Mouse (Mus musculus) lung, embryonic 16.5 days (tissue): ENCODE data around the gene Mgst3. TPM values are rescaled to one million over a fixed set of nuclear protein-coding genes. Genes with fewer than 3 reads are reported as not detected.
A peak's percentile ranks its signal among the peaks of the same experiment; 100 is the strongest.

Experiments used
- ATAC-seq: fragments of 200-750 bp; cut with Nextera tagmentation; 2 replicates; pipeline ENCODE4 v1.8.0; 2017; ENCODE audit warnings: low read depth, mild to moderate bottlenecking, moderate library complexity
- H3K27ac ChIP-seq: fragments of 300-500 bp; sonication (generic); 2 replicates; pipeline ENCODE4 v1.5.1; 2014; ENCODE audit warnings: mild to moderate bottlenecking, control low read depth, low read length
- H3K27me3 ChIP-seq: fragments of 300-500 bp; sonication (generic); 2 replicates; pipeline ENCODE4 v1.6.1; 2014; ENCODE audit warnings: low read depth, low read length, mixed read lengths; ENCODE audit not compliant: control insufficient read depth, insufficient read depth
- H3K36me3 ChIP-seq: fragments of 300-500 bp; sonication (generic); 2 replicates; pipeline ENCODE4 v1.6.1; 2014; ENCODE audit warnings: low read length; ENCODE audit not compliant: control insufficient read depth, insufficient read depth
- H3K4me1 ChIP-seq: fragments of 300-500 bp; sonication (generic); replicated peaks from 2 replicates; pipeline ENCODE4 v1.6.1; 2014; ENCODE audit warnings: low read length, mixed read lengths; ENCODE audit not compliant: control insufficient read depth, insufficient read depth
- H3K4me2 ChIP-seq: fragments of 300-500 bp; sonication (generic); 2 replicates; pipeline ENCODE4 v1.6.1; 2014; ENCODE audit warnings: low read depth, low read length, control low read depth
- H3K4me3 ChIP-seq: fragments of 300-500 bp; sonication (generic); 2 replicates; pipeline ENCODE4 v1.5.1; 2014; ENCODE audit warnings: mild to moderate bottlenecking, low read length, control low read depth
- H3K9ac ChIP-seq: fragments of 300-500 bp; sonication (generic); 2 replicates; pipeline ENCODE4 v1.6.1; 2014; ENCODE audit warnings: low read length, control low read depth
- H3K9me3 ChIP-seq: fragments of 300-500 bp; sonication (generic); 2 replicates; pipeline ENCODE4 v1.6.1; 2016; ENCODE audit warnings: low read length; ENCODE audit not compliant: control insufficient read depth
- whole genome bisulfite sequencing: fragments of 180-500 bp; shearing (Covaris S2); extraction: QIAGEN DNeasy Blood & Tissue Kit; methylation state at CpG from one replicate; pipeline ENCODE4 v1.1.7; 2014; 5-methylcytosine and 5-hydroxymethylcytosine counted together
- microRNA-seq: library from miRNA; unstranded; fragments of <30 nt; microRNA quantifications from one replicate; pipeline ENCODE4, GENCODE M21; 2016
- polyA plus RNA-seq: library from polyadenylated mRNA; unstranded; fragments of >200 nt; fragmentation: Nextera tagmentation; extraction: Ambion mirVana; gene quantifications from 2 replicates; pipeline ENCODE4 v1.2.1, GENCODE M21; 2015

The Mgst3 gene
- polyA plus RNA-seq, 1 experiment from 2014 or later, result 50.8 TPM

DNA sequence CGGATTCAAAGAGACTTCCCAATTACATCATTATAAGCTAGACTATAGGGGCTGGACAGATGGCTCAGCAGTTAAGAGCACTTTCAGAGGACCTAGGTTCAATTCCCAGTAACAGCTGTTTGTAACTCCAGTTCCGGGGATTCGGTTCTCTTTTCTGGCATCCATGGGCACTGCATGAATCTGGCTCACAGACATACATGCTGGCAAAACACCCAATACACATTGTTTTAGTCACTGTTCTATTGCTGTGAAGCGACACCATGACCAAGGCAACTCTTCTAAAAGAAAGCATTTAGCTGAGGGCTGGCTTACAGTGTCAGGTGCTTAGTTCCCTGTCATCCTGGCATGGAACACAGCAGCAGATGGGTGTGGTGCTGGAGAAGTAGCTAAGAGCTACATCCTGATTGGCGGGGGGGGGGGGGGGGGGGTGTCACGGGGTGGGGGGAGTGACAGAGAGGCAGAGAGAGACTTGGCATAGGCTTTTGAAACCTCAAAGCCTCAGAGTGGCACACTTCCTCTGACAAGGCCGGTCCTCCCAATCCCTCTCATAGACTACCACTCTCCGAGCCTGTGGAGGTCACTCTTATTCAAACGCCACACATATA is 54.4 kb downstream of the Mgst3 start:
- Histone ChIP-seq H3K27me3 (no peaks in the 10 kb centered on the region), H3K36me3 (no peaks in the 10 kb centered on the region), H3K27ac (no peak overlapping the region), H3K4me3 (no peak overlapping the region), H3K4me1 (no peaks in the 10 kb centered on the region), H3K4me2 (no peak overlapping the region), H3K9ac (no peak overlapping the region), H3K9me3 (no peaks in the 10 kb centered on the region)
- ATAC-seq, result no peak
- 76% methylated on average over 7 of the region's 9 CpGs for WGBS

DNA sequence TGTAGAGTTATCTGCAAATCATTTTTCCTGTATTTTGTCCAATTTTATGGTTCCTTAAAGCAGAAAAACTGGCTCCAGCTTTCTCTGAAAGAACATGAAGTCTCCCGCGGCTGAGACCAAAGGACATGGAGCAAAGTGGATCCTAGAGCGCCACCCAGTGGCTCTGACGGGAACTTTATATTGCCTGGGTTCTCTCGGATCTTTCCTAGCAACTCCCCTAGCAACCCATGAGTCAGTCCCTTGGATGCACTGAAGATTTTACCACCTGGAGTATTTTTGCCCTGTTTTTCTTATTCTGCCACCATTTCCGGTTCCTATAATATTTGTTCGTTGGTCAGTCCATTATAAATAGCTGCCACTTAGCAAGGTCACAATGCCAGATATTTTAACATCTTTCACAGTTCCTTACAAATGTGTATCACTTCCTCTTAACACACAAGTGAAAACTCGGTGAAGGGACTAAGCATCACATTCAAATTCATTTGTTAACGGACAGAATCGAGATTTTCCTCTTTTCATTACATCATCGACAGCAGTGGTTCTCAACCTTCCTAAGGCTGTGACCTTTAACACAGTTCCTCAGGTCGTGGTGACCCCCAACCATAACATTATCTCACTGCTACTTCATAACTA is 56.1 kb downstream of the Mgst3 start:
- peak; percentile 65; the same call in 1 of the 2 replicates for ATAC-seq
- WGBS, result 18% methylated on average over 12 of the region's 12 CpGs
- H3K9me3 ChIP-seq, result no peaks in the 10 kb centered on the region

DNA sequence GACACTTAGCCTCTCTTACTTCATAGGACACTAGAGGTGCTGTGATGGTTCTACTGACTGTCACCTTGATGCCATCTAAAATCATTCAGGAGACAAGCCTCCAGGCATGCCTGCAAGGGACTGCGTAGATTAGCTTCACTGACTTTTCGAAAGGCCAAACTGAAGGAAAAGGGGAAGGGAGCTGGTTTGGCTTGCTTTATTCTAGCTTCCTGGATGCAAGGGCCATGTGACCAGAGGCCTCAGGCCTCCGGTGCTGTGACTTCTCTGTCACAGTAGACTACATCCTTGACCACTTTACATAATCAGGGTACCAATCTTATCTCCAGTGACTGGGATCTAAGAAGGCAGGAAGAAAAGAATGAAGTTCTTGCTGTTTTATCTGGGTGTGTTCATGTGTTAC is 57.2 kb downstream of the Mgst3 start:
- Histone ChIP-seq H3K27me3 (no peaks in the 10 kb centered on the region), H3K4me1 (no peaks in the 10 kb centered on the region), H3K4me2 (no peak overlapping the region), H3K27ac (no peak overlapping the region), H3K36me3 (peaks cover 4% of the 10 kb centered on the region; the same call in 1 of the 2 replicates), H3K9me3 (no peaks in the 10 kb centered on the region), H3K9ac (no peak overlapping the region), H3K4me3 (no peak overlapping the region)
- ATAC-seq, result no peak
- 88% methylated on average over 3 of the region's 3 CpGs for WGBS

More for the DNA sequence above, 56.1 kb downstream of the Mgst3 start:
- no peak overlapping the region for H3K9ac ChIP-seq
- no peak overlapping the region for H3K4me2 ChIP-seq
- 0 out of 2 replicates have a peak, but pooled peaks cover 2% of the 10 kb centered on the region for H3K36me3 ChIP-seq
- no peak overlapping the region for H3K4me3 ChIP-seq
- no peak overlapping the region for H3K27ac ChIP-seq
- H3K27me3 ChIP-seq, result no peaks in the 10 kb centered on the region
- no peaks in the 10 kb centered on the region for H3K4me1 ChIP-seq

DNA sequence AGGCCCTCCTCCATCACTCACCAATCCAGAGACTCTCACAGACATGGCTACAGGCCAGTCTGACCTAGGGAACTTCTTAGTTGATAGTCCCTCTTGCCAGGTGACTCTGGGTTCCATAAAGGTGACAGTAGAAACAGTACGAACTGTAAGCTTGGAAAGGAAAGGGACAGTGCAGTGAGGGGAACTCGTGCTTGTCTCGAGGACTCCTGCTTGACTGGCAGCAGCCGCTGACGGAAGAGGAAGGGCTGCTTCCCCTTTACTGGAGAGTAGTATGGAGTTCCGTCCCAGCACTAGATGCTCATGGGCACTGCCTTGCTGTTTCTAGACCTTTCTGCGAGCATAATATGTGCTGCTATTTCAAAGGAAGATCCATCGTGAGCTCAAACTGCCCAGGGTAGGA is 62.5 kb downstream of the Mgst3 start:
- Histone ChIP-seq H3K27ac (no peak overlapping the region), H3K27me3 (no peaks in the 10 kb centered on the region), H3K4me1 (no peaks in the 10 kb centered on the region), H3K9ac (no peak overlapping the region), H3K36me3 (peaks cover 26% of the 10 kb centered on the region), H3K4me2 (no peak overlapping the region), H3K9me3 (no peaks in the 10 kb centered on the region), H3K4me3 (no peak overlapping the region)
- WGBS, result 86% methylated on average over 8 of the region's 8 CpGs
- ATAC-seq, result no peak

DNA sequence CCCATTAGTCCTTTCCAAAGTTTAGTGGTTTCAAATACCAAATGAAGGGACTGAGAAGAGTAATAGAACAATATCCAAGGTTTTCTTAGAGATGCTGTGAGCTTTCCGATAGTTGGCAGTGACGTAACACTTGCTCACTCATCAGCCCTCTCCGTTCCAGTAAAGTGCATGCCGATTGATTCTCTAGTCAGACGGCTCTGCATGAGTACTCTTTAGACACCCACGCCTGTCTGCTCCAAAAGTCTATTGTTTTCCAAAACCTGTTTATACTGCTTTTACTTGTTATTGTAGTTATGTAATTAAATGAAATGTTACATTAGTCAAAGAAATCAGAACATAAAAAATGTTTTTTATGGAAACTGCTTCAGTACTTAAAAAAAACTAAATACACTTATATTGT is 64.9 kb downstream of the Mgst3 start:
- no peak for ATAC-seq
- H3K27me3 ChIP-seq, result no peaks in the 10 kb centered on the region

More for the DNA sequence above, 64.9 kb downstream of the Mgst3 start:
- peaks cover 32% of the 10 kb centered on the region for H3K36me3 ChIP-seq
- no peaks in the 10 kb centered on the region for H3K9me3 ChIP-seq
- H3K9ac ChIP-seq, result no peak overlapping the region
- 83% methylated on average over 6 of the region's 6 CpGs for WGBS
- H3K4me3 ChIP-seq, result no peak overlapping the region
- no peaks in the 10 kb centered on the region for H3K4me1 ChIP-seq
- no peak overlapping the region for H3K27ac ChIP-seq
- no peak overlapping the region for H3K4me2 ChIP-seq

Small RNA genes lying within 50 kb of the gene (microRNA-seq; reads per million reads assigned to microRNA genes)
- not detected for gene Gm25911

Other genes starting within 250 kb of the Mgst3 start
- gene Uck2, start 108.5 kb downstream of the Mgst3 start, polyA plus RNA-seq, result 65.9 and 70.8 TPM in 2 replicates
- 123 and 125 TPM in 2 replicates for gene Tmco1, start 85.5 kb downstream of the Mgst3 start, polyA plus RNA-seq
- 48.6 and 51.5 TPM in 2 replicates for gene Aldh9a1, start 43.9 kb downstream of the Mgst3 start, polyA plus RNA-seq
- 0.53 and 0.62 TPM in 2 replicates for gene Lrrc52, start 72.9 kb upstream of the Mgst3 start, polyA plus RNA-seq
- 0.67 and 0.91 TPM in 2 replicates for gene Rxrg, start 204.5 kb upstream of the Mgst3 start, polyA plus RNA-seq